Mouse (Mus musculus) yolk sac, embryonic 10.5 days (tissue): ENCODE measurements around the gene Lexm.

Experiments
- DNase-seq: peaks from one replicate; pipeline ENCODE4 v3.0.0-alpha.2; 2017; ENCODE audit warnings: low spot score

Gene Lexm

GRCm38 (mm10) chr4:106624271-106624670 lies 7.2 kb upstream of the Lexm start:
- no peak for DNase-seq

DNA sequence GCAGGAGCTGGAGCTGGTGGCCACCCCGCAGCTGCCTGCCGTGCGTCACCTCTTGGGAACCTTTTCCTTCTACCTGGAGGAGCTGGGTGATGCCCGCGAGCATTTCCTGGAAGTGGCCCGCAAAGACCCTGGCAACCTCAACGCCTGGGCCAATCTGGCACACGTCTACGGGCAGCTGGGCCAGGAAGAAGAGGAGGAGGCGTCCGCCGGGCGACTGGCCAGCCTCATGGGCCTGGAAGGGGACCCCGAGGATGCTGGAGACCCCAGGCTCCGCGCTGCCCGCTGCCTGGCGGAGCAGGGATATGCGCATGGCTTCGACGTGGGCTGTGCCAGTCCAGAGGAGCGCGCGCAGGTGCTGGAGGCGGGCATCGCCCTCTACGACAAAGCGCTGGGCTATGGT lies 5.7 kb upstream of the Lexm start:
- no peak for DNase-seq

DNA sequence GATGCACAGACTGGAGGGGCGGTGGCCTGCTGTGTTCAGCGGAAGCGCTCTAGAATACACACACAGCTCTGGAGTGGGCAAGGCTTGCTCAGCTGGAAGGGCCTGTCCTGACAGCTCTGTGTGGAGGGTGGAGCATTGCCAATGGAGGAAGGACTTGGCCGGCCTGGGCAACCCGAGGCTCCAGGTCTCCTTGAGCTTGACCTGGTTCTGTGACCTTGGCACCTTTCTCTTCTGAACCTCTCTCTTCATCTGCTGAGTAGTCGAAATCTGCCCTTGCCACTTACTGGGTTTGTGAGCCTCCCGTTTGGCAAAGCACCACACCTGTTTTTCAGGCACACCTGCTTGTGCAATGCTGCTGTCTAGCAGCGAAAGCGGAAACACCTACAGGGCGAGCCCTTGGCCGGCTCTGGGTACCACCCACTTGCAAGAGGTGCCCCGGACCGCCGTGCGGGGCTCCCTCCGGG lies 5.0 kb upstream of the Lexm start, which contains the start of gene Ttc22:
Gene Ttc22, plus strand, starts transcription at position 403 of the 464 bp plus-strand sequence.
- DNase-seq = no peak

DNA sequence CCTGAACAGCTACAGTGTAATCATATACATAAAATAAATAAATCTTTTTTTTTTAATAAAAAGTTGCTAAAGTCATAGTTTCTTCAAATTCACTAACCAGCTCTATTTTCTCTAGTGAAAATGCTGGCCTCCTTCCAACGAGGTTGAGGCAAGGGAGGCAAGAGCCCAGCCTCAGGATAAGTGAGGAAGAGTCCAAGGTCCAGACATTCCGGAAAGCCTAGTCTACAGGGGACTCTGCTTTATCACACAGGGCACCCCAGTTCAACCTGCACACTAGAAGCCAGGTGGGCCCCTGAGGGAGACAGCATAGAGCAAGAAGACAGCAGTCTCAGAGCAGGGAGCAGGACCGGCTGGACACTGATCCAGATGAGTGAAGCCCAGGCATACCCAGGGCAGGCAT lies 4.4 kb upstream of the Lexm start:
- peak; percentile 19 for DNase-seq

DNA sequence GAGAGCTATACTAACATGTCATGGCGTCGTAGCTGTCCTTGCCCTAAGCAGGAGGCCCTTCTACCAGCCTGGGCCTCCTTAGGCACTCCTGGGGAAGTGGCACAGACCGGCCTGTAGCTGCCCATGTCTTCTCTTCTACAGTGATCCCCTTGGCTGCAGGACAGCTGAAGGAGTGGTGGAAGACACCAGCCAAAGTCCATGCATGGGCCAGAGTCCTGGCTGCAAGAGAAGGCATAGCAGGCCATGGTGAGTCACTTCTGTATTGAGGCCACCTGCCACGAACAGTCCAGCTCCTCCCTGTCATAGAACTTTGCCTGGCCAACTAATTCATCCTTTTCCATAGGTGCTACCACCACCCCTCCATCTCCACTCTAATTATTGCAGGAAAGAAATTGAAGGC lies 1.9 kb upstream of the Lexm start:
- DNase-seq = no peak

GRCm38 (mm10) chr4:106615637-106616036 lies 1.4 kb downstream of the Lexm start:
- DNase-seq = no peak

GRCm38 (mm10) chr4:106614881-106615280 lies 2.2 kb downstream of the Lexm start:
- DNase-seq = no peak

DNA sequence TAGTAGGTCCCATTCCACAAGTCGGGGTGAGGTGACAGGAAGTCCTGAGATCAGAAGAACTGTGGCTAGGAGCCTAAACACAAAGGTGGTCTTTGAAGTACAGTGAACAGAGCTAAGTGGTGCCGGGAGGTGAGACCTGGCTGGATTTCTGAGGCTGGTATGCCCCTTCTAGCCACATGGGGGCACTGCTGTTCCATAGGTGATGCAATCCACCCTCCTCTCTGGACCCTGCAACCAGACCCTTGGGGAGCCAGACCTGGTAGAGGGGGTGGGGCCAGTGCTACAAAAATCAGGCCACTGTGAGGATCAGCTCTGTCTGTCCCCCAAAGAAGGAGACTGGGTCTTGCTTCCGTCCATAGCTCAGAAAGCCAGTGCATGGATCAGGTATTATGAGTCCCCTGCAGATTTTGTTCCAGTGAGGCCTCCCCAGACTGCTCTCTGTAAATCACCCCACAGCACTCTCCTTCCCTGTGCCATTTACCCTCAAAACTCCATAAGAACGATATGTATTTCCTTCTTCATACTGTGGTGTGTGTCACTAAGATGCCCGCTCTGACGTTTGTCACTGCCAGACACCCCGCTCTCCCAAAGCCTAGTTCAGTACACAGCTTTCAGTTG lies 2.8 kb downstream of the Lexm start:
- peak; percentile 68 for DNase-seq

- peak; percentile 61 for DNase-seq
Observed at GRCm38 (mm10) chr4:106613560-106613959, 3.5 kb downstream of the Lexm start.

- no peak for DNase-seq
Observed at GRCm38 (mm10) chr4:106613105-106613504, 3.9 kb downstream of the Lexm start.

DNA sequence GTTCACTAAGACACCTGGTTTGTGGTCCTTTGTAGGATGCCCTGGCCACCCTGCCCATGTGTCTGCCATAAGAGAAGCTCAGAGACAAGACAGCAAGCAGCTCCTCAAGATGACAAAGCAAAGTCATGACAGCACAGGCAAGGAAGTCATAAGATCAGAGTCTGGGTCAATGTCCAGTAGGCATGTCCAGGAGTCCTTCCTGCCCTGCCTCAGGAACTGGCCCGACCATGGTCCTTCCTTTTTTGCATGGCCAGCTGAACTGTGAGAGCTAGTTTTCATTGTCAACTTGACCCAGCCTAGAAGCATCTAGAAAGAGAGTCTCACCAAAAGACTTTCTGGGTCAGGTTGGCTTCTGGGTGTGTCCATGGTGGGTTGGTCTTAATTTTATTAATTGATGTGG lies 9.1 kb downstream of the Lexm start:
- no peak for DNase-seq

DNA sequence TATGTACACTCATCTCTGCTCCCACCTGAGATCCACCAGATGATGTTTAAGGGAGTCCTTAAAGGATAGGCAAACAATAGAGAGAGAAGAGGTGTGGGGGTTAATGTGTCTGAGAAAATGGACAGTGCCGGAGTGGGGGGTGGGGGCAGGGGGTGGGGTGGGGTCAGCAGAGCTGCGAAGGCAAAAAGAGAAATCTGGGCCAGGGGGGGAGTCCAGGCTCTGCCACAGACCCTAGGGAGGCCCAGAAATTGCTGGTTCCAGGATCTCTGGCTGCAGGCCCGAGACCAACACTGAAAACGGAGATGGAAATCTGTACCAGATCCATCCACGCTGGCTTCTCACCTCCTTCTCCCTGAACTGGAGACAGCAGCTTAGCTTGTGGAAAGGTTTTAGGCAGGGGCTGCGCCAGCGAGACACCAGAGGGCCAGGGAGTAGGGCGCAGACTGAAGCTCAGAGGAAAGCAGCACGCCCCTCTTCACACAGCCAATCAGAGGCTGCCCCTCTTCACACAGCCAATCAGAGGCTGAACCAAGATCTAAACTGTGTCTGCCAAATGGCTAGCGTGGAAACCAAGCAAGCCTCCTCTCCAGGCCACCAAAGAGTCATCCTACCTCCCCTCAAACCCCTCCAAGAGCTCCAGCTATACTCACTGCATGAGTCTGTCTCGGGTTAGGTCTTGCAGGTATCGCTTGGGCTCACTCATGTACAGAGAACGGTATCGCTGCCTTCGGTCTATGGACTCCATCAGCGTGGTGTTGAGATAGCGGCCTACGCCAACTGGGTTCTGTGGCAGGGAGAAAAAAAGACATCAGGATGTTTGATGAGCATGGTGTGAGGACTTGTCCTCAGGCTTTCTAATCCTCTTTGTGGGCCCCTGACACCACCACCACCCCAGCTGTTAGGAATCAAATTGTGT lies 10.1 kb downstream of the Lexm start:
- no peak for DNase-seq

DNA sequence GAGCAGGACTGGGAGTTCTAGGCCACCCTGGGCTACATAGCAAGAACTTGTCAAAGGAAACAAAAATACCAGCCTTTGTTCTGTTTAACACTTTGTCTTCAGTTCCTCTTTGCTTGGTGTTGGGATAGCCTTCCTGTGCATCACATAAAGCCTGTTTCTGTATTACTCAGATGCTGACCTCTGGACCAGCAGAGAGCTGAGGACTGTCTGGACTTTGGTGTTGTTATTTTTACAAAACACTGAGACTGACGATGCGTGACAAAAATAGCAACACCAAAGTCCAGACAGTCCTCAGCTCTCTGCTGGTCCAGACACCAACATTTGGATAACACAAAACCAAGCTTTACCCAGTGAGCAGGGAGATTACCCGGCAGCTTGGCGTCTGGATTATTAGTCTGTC lies 16.3 kb downstream of the Lexm start:
- no peak for DNase-seq

DNA sequence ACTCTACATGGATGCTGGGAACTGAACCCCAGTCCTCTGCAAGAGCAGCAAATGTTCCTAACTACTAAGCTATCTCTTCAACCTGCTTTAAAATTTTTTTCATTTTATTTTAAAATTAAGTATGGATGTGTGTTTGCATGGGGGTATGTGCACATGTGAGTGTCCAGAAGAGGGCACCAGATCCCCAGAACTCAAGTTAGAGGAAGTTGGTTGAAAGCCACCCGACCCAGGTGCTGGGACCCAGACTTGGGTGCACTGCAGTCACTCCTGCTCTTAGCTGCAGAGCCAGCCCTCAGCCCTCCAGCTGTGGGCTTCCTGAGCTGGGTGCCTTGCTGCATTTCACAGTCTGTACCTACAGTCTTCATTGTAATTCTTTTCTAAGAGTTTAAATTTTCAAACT lies 17.6 kb downstream of the Lexm start:
- DNase-seq = no peak

GRCm38 (mm10) chr4:106597741-106598140 lies 19.3 kb downstream of the Lexm start:
- DNase-seq = no peak

- no peak for DNase-seq
Observed at GRCm38 (mm10) chr4:106597055-106597454, 20.0 kb downstream of the Lexm start.

DNA sequence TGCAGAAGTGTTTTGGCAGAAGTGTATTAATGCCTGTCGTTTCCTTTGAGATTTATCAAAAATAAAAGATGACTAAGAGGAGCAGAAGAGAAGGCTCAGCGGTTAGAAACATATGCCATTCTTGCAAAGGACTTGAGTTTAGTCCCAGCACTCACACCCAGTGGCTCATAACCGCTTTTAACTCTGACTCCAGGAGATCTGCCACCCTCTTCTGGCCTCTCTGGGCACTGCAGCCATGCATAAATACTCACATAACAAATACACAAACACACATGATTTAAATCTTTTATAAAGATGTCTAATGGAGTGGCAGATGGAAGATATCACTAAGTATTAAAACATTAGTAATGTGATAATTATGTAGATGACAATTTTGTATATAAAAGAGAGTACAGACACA lies 20.8 kb downstream of the Lexm start:
- DNase-seq = no peak

DNA sequence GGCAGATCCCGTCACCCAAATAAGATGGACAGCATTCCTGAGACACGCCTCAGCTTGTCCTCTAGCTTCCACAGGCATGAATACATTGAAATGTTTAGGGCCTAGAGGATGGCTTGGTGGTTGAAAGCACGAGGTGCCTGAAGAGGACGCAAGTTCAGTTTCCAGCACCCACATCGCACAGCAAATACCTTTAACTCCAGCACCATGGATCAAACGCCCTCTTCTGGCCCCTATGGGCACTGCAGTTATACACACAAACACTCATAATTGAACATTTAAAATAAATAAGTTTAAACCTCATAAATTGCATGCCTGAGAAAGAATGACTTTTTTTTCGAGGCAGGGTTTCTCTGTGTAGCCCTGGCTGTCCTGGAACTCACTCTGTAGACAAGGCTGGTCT lies 23.4 kb downstream of the Lexm start:
- DNase-seq = no peak

DNA sequence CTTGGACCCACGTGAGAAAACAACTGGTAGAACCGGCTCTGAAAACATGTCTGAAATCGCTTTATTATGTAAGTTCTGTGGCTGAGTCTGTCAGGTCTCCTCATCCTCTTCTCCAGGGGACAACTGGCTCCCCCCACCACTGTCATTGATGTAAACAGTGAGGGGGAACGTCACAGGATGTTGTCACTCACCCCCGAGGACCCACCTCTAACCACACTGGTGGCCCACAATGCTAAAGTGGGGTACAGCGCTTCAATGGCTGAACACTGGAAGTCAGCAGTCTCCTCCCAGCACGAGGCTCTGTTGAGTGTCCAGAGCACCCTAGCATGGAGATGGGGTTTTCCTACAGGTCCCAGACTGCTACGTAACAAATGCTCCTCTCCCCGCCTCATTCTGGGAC lies 26.2 kb downstream of the Lexm start:
- no peak for DNase-seq

- DNase-seq = no peak
Observed at GRCm38 (mm10) chr4:106590142-106590541, 26.9 kb downstream of the Lexm start.

DNA sequence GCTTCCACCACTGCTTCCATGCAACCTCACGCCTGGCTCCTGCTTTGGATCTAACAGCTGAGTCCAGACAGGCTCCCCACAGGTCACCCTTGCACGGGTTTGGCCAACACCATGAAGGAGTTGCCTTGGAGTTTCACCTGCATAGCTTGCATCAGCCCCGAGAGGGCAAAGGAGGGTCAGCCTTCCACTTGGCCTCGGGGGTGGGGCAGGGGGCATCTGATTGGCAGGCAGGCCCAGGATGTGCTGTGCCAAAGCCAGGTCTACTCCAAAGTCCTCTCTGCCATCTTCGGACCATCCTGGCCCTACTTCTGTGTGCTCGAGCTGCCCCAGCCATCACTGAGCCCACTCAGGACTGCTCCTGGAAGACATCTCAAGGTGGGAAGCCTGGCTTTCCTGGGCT lies 30.0 kb downstream of the Lexm start:
- DNase-seq = no peak

DNA sequence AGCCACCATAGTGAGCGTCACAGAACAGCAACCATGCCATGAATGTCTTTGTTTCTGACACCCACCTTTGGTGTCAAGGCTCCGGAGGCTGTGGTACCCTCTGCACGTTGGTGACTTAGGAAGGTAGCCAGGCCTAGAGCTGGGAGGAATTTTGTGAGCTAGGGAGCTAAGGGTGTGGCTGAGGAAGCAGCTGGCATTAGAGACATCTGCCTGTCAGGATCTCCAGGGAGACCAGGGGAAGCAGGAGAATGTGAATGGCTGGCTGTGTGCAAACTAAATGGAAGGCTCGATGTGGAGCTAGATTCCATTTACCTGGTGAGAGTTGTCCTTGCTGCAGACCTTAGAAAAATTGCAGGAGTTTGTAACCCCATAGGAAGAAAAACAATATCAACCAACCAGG lies 32.4 kb downstream of the Lexm start:
- DNase-seq = no peak

GRCm38 (mm10) chr4:106582428-106583153 lies 34.5 kb downstream of the Lexm start:
- DNase-seq = peak; percentile 87
